Mouse (Mus musculus): ENCODE measurements around the gene Mecom.

- TF ChIP-seq CTCF (conservative IDR thresholded peaks at IDR 0.05; ENCODE audit: low read length) (no peak), POU5F1 (IDR thresholded peaks at IDR 0.05; ENCODE audit: borderline replicate concordance, low read length) (no peak)
Observed at GRCm38 (mm10) chr3:30366621-30367020, 181.2 kb downstream of the Mecom start.

Measured in E14TG2a.4 (cell line).